ENCODE assay signal across 8 mouse cellular contexts in genomic region chr13:55327633-55328032, GRCm38 (mm10). TPM values are rescaled to one million over a fixed set of nuclear protein-coding genes. Genes with fewer than 3 reads are reported as not detected.
DNase-seq lines count a peak whose midpoint lies in the region; ATAC-seq lines count a peak whose summit lies in the region.

No protein-coding gene starts in this region.

- peaks cover 33% of the 10 kb centered on the region for H3K36me3 ChIP-seq in hindbrain, embryonic 14.5 days (replicated peaks; ENCODE audit: control insufficient read depth, insufficient read depth)

- H3K4me1 ChIP-seq in hindbrain, embryonic 14.5 days (replicated peaks; ENCODE audit: control insufficient read depth, insufficient read depth, low read length): peaks cover 29% of the 10 kb centered on the region

- no peaks in the 10 kb centered on the region for H3K9me3 ChIP-seq in hindbrain, embryonic 14.5 days (ENCODE audit: control insufficient read depth, low read length)

- H3K27me3 ChIP-seq in hindbrain, embryonic 14.5 days (ENCODE audit: control insufficient read depth, insufficient read depth, low read length): no peaks in the 10 kb centered on the region

- H3K4me2 ChIP-seq in hindbrain, embryonic 14.5 days (replicated peaks): no peak overlapping the region

- no peak overlapping the region for H3K27ac ChIP-seq in hindbrain, embryonic 14.5 days

- 0 out of 2 replicates have a peak overlapping the region, but pooled peaks have one; percentile 34 for H3K9ac ChIP-seq in hindbrain, embryonic 14.5 days

- no peak overlapping the region for H3K4me3 ChIP-seq in hindbrain, embryonic 14.5 days (replicated peaks; ENCODE audit: low read length)

- peak; percentile 31 for ATAC-seq in hindbrain, embryonic 14.5 days (ENCODE audit: low FRiP score)

- 36% methylated on average over 8 of the region's 8 CpGs for WGBS in hindbrain, embryonic 14.5 days

- DNase-seq in R1 (ENCODE audit: low read depth, low spot score): peak; percentile 92
- DNase-seq in cerebellum, postnatal 25 days: peak; percentile 90
- DNase-seq in frontal cortex, postnatal 25 days (ENCODE audit: low spot score in 2 of 2): peak; percentile 80 to 88
- DNase-seq in hindbrain, embryonic 14.5 days (ENCODE audit: low spot score): peak; percentile 84
- DNase-seq in layer of hippocampus, postnatal 36 days: peak; percentile 91 to 92
- DNase-seq in lung, postnatal 36 days: peak; percentile 94
- peak; percentile 65 for DNase-seq in retina, postnatal 7 days (ENCODE audit: low read depth, low spot score)
- DNase-seq in urinary bladder, postnatal 14 days (ENCODE audit: low spot score): peak; percentile 85

RNA-seq across cellular contexts. Expression of gene Mxd3, which starts 2.0 kb away (rescaled TPM):
- polyA plus RNA-seq in hindbrain, embryonic 14.5 days (2014; fragmentation: Nextera tagmentation; extraction: Ambion mirVana): 8.4 and 8.7 TPM in 2 replicates
- 1 to 10 TPM in 1 of 2 experiments, under 1 TPM in 1; 0.87 to 1.4 TPM for total RNA-seq in layer of hippocampus, postnatal 36 days (2021)

RNA-seq across cellular contexts. Expression of gene Rab24, which starts 5.9 kb away (rescaled TPM):
- 92.6 and 95.8 TPM in 2 replicates for polyA plus RNA-seq in hindbrain, embryonic 14.5 days (2014; fragmentation: Nextera tagmentation; extraction: Ambion mirVana)
- total RNA-seq in layer of hippocampus, postnatal 36 days (2021): 10 to 100 TPM; 78.8 to 84.3 TPM

RNA-seq across cellular contexts. Expression of gene Prelid1, which starts 7.3 kb away (rescaled TPM):
- 347 and 348 TPM in 2 replicates for polyA plus RNA-seq in hindbrain, embryonic 14.5 days (2014; fragmentation: Nextera tagmentation; extraction: Ambion mirVana)
- 100 to 1,000 TPM; 140 to 157 TPM for total RNA-seq in layer of hippocampus, postnatal 36 days (2021)

RNA-seq across cellular contexts. Expression of gene Lman2, which starts 35.0 kb away (rescaled TPM):
- 44.8 and 49.2 TPM in 2 replicates for polyA plus RNA-seq in hindbrain, embryonic 14.5 days (2014; fragmentation: Nextera tagmentation; extraction: Ambion mirVana)
- total RNA-seq in layer of hippocampus, postnatal 36 days (2021): 10 to 100 TPM; 58.3 to 70.5 TPM

RNA-seq across cellular contexts. Expression of gene Rgs14, which starts 41.9 kb away (rescaled TPM):
- 0.40 and 0.72 TPM in 2 replicates for polyA plus RNA-seq in hindbrain, embryonic 14.5 days (2014; fragmentation: Nextera tagmentation; extraction: Ambion mirVana)
- 100 to 1,000 TPM in 1 of 2 experiments, 10 to 100 TPM in 1; 95.2 to 110 TPM for total RNA-seq in layer of hippocampus, postnatal 36 days (2021)
